Mouse (Mus musculus) heart, embryonic 11.5 days (tissue): ENCODE results near the gene Tlx2. TPM values are rescaled to one million over a fixed set of nuclear protein-coding genes. Genes with fewer than 3 reads are reported as not detected.

ENCODE experiments used
- ATAC-seq: fragments of 200-750 bp; cut with Nextera tagmentation; replicated peaks from 2 replicates; pipeline ENCODE4 v1.8.0; 2017; ENCODE audit warnings: moderate library complexity; ENCODE audit not compliant: insufficient number of reproducible peaks, low FRiP score, low TSS enrichment
- H3K27ac ChIP-seq: fragments of 300-500 bp; sonication (generic); 2 replicates; pipeline ENCODE4 v1.5.1; 2014; ENCODE audit warnings: mild to moderate bottlenecking, low read depth, low read length
- H3K27me3 ChIP-seq: fragments of 300-500 bp; sonication (generic); 2 replicates; pipeline ENCODE4 v1.6.1; 2014; ENCODE audit warnings: mild to moderate bottlenecking, low read length, mixed read lengths; ENCODE audit not compliant: control insufficient read depth, insufficient read depth
- H3K36me3 ChIP-seq: fragments of 300-500 bp; sonication (generic); 2 replicates; pipeline ENCODE4 v1.6.1; 2014; ENCODE audit warnings: mild to moderate bottlenecking, low read length, moderate library complexity, mixed read lengths; ENCODE audit not compliant: control insufficient read depth, insufficient read depth
- H3K4me1 ChIP-seq: fragments of 300-500 bp; sonication (generic); 2 replicates; pipeline ENCODE4 v1.6.1; 2014; ENCODE audit warnings: low read length; ENCODE audit not compliant: control insufficient read depth, insufficient read depth
- H3K4me2 ChIP-seq: fragments of 300-500 bp; sonication (generic); 2 replicates; pipeline ENCODE4 v1.6.1; 2014; ENCODE audit warnings: mild to moderate bottlenecking, moderate library complexity
- H3K4me3 ChIP-seq: fragments of 300-500 bp; sonication (generic); 2 replicates; pipeline ENCODE4 v1.5.1; 2014; ENCODE audit warnings: low read depth, low read length
- H3K9ac ChIP-seq: fragments of 300-500 bp; sonication (generic); 2 replicates; pipeline ENCODE4 v1.6.1; 2014; ENCODE audit warnings: mild to moderate bottlenecking, low read depth, low read length, moderate library complexity
- H3K9me3 ChIP-seq: fragments of 300-500 bp; sonication (generic); replicated peaks from 2 replicates; pipeline ENCODE4 v1.6.1; 2016; ENCODE audit warnings: low read length; ENCODE audit not compliant: control insufficient read depth
- WGBS: fragments of 180-500 bp; shearing (Covaris S2); extraction: QIAGEN DNeasy Blood & Tissue Kit; methylation state at CpG from one replicate; pipeline ENCODE4 v1.1.7; 2014; ENCODE audit not compliant: insufficient replicate concordance; 5-methylcytosine and 5-hydroxymethylcytosine counted together
- polyA plus RNA-seq: library from polyadenylated mRNA; unstranded; fragments of >200 nt; fragmentation: Nextera tagmentation; extraction: Ambion mirVana; gene quantifications from 2 replicates; pipeline ENCODE4 v1.2.1, GENCODE M21; 2014

Gene Tlx2
- polyA plus RNA-seq, 1 experiment from 2014 or later = not detected

GRCm38 (mm10) chr6:83115011-83115671, 45.0 kb upstream of the Tlx2 start, which contains the start of gene Mogs:
Gene Mogs, plus strand, starts transcription at chr6:83115496.
- under 1% methylated on average over 46 of the region's 58 CpGs for WGBS
- Histone ChIP-seq H3K4me1 (peaks cover 30% of the 10 kb centered on the region), H3K36me3 (peaks cover 22% of the 10 kb centered on the region), H3K4me3 (peak within 1 kb of the TSS; percentile 65), H3K9ac (peak within 1 kb of the TSS; percentile 87), H3K27me3 (no peaks in the 10 kb centered on the region), H3K27ac (peak within 1 kb of the TSS; percentile 87), H3K4me2 (peak within 1 kb of the TSS; percentile 89), H3K9me3 (no peaks in the 10 kb centered on the region)
- ATAC-seq = peak; percentile 82

DNA sequence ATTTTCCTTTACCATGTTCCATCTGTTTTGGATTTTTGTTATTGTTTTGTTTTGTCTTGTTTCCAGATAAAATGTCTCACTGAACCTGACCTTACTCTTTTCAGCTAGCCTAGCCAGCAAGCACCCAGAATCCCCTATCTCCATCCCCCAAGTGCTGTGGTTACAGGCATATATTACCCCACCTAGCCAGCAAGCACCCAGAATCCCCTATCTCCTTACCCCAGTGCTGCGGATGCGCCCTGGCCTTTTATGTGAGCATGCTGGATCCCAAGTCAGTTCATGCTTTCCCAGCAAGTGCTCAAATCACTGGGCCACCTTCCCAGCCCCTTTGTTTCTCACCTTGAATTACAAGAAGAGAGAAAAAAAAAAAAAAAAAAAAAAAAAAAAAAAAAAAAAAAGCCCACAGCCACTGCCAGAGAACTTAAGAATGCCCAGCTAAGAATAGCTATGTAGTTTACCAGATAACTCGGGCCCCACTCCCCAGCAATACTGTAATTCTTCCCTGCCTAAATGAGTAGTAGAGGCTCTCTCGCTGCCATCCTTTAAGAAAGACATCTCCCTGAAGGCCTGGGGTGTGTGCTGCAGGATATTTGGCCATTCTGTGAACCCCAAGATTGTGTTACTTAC, 41.5 kb upstream of the Tlx2 start:
- no peak overlapping the region for H3K27ac ChIP-seq
- no peak overlapping the region for H3K9ac ChIP-seq
- no peak overlapping the region for H3K4me3 ChIP-seq
- peaks cover 32% of the 10 kb centered on the region for H3K4me1 ChIP-seq
- no peak overlapping the region for H3K4me2 ChIP-seq
- no peaks in the 10 kb centered on the region for H3K36me3 ChIP-seq
- H3K9me3 ChIP-seq = no peaks in the 10 kb centered on the region
- no peaks in the 10 kb centered on the region for H3K27me3 ChIP-seq
- whole genome bisulfite sequencing = 77% methylated on average over 4 of the region's 4 CpGs
- ATAC-seq = no peak

- no peaks in the 10 kb centered on the region for H3K36me3 ChIP-seq
- peak within 1 kb of the TSS; percentile 82 for H3K9ac ChIP-seq
- H3K9me3 ChIP-seq = no peaks in the 10 kb centered on the region
- peak; percentile 79 for ATAC-seq
- peaks cover 21% of the 10 kb centered on the region for H3K4me1 ChIP-seq
- no peaks in the 10 kb centered on the region for H3K27me3 ChIP-seq
- WGBS = under 1% methylated on average over 76 of the region's 76 CpGs
- H3K27ac ChIP-seq = peak within 1 kb of the TSS; percentile 65
- H3K4me3 ChIP-seq = peak within 1 kb of the TSS; percentile 66
- H3K4me2 ChIP-seq = peak within 1 kb of the TSS; percentile 82
Observed at GRCm38 (mm10) chr6:83108762-83109668, 38.9 kb upstream of the Tlx2 start, which contains the start of gene Mrpl53. Gene Mrpl53, plus strand, starts transcription at chr6:83109040.

DNA sequence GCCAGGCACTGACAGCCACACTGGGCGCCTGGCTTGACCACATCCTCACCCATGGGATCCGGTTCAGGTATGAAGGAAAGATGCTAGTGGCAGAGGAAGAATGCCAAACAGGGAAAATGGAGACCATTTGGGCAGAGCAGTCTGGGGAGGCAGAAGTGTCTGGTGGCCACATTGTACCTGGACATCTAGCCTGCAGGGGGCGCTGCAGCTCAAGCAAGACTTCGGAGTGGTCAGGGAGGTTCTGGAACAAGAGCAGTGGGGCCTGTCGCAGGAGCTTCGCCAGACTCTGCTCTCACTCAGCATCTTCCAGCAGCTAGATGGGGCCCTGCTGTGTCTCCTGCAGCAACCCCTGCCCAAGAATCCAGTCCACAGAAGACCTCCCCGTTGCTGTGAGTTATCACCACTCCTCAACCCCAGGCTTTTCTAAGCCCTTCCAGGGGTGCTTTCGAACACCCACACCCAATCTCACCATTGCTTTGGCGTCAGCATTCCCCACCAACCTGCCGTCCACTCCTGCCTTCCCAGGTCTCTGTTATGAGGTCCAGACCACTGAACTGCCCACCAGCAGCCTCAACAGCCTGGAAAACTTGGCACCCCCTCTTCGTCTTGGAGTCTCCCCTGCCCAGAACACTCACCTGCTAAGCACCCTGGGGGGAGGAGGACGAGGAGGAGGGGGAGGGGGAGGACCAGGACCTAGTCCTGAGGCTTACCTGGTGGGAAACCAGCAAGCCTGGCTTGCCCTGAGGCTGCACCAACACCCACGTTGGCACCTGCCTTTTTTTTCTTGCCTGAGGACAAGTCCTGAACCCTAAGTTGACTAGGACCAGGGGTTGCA, 37.7 kb upstream of the Tlx2 start:
- peak overlapping the region; percentile 66 for H3K4me3 ChIP-seq
- ATAC-seq = no peak
- WGBS = 29% methylated on average over 13 of the region's 13 CpGs
- no peaks in the 10 kb centered on the region for H3K9me3 ChIP-seq
- no peak overlapping the region for H3K27ac ChIP-seq
- no peaks in the 10 kb centered on the region for H3K36me3 ChIP-seq
- H3K4me1 ChIP-seq = peaks cover 28% of the 10 kb centered on the region
- peak overlapping the region; percentile 18; the same call in 1 of the 2 replicates for H3K9ac ChIP-seq
- peak overlapping the region; percentile 82 for H3K4me2 ChIP-seq
- H3K27me3 ChIP-seq = no peaks in the 10 kb centered on the region

DNA sequence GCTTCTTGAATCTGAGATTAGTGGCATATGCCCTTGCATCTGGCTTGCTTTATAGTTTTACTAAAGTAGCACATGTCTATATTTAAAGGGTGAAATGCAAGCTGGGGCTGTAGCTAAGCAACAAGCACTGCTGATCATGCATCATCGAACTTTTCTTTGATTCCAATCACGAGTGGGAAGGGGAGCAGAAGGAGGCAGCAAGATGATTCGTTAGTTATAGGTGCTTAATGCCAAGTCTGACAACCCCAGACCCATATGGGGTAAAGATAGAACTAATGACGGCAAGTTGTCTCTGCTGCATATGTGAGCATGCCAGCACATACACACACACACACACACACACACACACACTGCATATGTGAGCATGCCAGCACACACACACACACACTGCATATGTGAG, 34.1 kb upstream of the Tlx2 start:
- Histone ChIP-seq H3K27me3 (no peaks in the 10 kb centered on the region), H3K4me1 (peaks cover 24% of the 10 kb centered on the region), H3K4me2 (no peak overlapping the region), H3K4me3 (no peak overlapping the region), H3K27ac (no peak overlapping the region), H3K36me3 (no peaks in the 10 kb centered on the region), H3K9ac (no peak overlapping the region), H3K9me3 (no peaks in the 10 kb centered on the region)
- WGBS = 78% methylated on average over 4 of the region's 4 CpGs
- ATAC-seq = no peak

DNA sequence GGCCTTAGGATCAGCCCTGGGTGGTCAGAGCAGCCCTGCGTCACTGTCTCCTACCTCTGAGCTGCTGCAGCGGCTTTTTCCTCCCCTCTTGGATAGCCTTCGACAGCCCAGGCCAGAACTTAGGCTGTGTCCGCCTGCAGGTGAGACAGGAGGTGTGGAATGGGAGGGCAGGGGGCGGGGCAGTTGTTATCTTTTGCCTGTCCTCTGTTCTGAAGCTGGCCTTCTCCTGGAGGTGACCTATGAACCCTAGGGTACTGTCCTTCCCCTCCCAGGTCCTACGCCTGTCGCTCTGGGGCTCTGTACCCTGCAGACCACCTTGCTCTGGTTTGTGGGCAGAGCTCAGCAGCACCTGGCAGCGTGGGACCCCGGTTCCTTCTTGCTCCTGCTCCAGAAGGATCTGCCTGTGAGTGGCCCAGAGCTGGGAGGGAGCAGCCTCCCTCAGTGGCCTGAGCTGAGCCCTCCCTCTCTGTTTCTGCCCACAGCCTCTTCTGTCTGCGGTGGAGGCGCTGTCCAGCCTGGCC, 33.1 kb upstream of the Tlx2 start:
- no peaks in the 10 kb centered on the region for H3K27me3 ChIP-seq
- ATAC-seq = peak; percentile 15
- no peaks in the 10 kb centered on the region for H3K36me3 ChIP-seq
- H3K27ac ChIP-seq = no peak overlapping the region
- H3K9ac ChIP-seq = peak overlapping the region; percentile 22; the same call in 1 of the 2 replicates
- WGBS = 36% methylated on average over 11 of the region's 11 CpGs
- peak overlapping the region; percentile 87; the same call in 1 of the 2 replicates for H3K4me3 ChIP-seq
- no peaks in the 10 kb centered on the region for H3K9me3 ChIP-seq
- peaks cover 22% of the 10 kb centered on the region for H3K4me1 ChIP-seq
- H3K4me2 ChIP-seq = peak overlapping the region; percentile 87

- Histone ChIP-seq H3K9ac (peak overlapping the region; percentile 85), H3K4me2 (peak overlapping the region; percentile 87), H3K9me3 (no peaks in the 10 kb centered on the region), H3K4me3 (peak overlapping the region; percentile 87), H3K36me3 (no peaks in the 10 kb centered on the region), H3K27ac (peak overlapping the region; percentile 68), H3K4me1 (peaks cover 15% of the 10 kb centered on the region), H3K27me3 (no peaks in the 10 kb centered on the region)
- WGBS = under 1% methylated on average over 72 of the region's 74 CpGs
- ATAC-seq = peak; percentile 76
Observed at GRCm38 (mm10) chr6:83101688-83102556, 31.8 kb upstream of the Tlx2 start.
